Mouse (Mus musculus) spleen, embryonic (tissue): Measurements from ENCODE around the gene Mfsd6l.

Source experiments
- CTCF ChIA-PET: fragments of 350-600 bp; sonication (Branson Sonifier 250); formaldehyde crosslinking; loops from one replicate; lab custom pipeline; 2022; lab: Charles Lee

Gene Mfsd6l

GRCm38 (mm10) chr11:68555918-68556584 is at the start of gene Mfsd6l:
Gene Mfsd6l (plus strand): TSS chr11:68556186.
- CTCF ChIA-PET = no interaction called here

DNA sequence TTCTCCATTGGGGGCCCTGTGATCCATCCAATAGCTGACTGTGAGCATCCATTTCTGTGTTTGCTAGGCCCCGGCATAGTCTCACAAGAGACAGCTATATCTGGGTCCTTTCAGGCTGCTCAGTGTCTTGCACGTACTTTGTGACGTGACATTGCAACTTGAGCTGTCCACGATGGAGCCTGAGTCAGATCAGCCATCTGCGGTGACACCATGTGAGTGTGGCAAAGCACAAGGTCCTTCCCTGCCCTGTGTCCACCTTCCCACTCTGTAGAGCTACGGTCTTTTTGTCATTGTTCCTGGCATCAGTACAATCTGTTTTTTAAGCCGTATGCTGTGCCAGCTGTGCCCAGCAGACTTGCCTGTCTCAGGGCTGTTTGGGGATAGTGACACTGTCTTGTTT is 48.7 kb upstream of the Mfsd6l start:
- CTCF ChIA-PET = interaction anchor here (0.6 kb wide), 1 partner anchor 333 kb away, joined by 3 read pairs; no protein-coding TSS in a partner anchor

DNA sequence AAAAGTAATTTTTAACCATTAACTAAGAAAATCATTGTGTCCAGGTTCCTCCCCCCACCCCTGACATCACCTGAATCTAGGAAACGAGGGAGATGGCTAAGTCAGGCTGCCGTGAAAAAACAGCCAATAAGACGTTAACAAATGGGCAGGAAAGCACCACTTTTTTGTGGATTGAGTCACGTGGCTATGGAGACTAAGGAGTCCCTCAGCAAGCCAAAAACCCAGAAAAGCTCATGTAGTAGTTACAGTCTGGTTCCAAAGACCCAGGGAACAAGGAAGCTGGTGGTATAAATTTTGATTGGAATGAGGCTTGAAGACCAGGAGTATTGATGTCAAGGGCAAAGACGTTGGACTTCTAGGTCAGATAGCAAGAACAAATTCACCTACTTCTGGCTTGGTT is 47.4 kb upstream of the Mfsd6l start:
- CTCF ChIA-PET = no interaction called here

DNA sequence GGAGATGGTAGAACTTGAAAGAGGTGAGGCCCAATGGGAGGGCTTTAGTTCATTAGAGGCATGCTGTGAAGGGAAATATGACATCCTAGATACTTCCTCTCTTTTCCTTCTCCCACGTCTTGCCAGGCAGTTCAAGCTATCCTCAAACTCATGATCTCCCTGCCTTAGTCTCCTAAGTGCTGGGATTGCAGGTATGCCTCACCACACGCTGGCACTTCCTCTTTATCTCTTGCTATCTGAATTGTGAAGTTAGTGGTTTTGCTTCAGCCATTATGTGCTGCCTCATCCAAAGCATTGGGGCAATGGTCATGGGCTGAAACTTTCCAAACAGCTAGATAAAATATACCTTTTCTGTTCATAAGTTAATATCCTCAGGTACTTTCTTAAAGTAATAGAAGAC is 46.8 kb upstream of the Mfsd6l start:
- CTCF ChIA-PET = no interaction called here

- CTCF ChIA-PET = no interaction called here
Measured at GRCm38 (mm10) chr11:68513969-68514368, 42.0 kb upstream of the Mfsd6l start.

DNA sequence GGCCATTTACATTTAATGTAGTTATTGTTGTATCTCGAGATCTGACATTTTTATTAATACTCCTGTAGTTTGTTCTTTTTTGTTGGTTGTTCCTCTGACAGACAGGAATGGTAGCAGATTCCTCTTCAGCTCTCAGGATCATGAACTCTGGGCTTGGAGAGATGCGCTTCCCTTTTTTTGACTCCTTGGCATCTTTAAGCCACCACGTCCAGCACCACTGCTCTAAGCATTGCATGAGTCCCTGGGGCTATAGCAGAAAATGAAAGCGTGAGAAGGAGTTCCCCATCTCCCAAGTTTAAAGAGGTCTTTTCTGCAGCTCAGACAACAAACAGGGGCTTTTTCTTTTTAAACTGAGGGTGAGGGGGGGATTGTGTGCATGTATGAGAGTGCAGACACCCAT is 36.6 kb upstream of the Mfsd6l start:
- CTCF ChIA-PET = no interaction called here

DNA sequence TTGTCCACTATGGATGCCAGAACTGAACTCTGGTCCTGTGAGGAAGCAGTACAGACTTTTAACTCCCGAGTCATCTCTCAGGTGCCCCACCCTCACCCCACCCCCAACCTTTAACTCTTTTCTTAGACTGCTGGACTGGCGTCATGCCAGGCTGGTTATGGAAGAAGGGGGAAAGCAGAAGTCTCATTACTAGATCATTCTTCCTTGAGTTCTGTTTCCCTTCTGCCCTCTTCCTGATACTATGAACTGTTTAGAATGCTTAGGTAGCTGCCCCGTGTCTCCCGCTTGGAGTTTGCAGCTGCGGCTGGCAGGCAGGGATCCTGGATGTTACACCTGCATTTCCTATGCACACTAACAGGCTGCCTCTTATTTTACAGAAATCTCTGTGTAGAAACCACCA is 36.2 kb upstream of the Mfsd6l start:
- CTCF ChIA-PET = no interaction called here

DNA sequence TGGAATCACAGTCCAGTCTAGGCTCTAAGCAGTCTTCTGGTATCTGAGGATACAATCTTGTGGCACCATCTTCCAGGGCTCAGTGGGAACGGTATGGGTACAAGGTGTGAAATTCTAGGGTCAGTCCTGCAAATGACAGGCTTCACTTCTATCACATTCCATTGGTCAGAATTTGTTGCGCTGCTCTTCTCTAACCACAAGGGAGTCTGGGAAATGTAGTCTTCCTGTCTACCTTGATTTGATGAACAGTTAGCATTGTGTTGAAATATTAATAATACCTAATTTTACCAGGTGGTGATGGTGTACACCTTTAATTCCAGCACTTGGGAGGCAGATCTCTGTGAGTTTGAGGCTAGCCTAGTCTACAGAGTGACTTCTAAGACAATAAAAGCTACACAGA is 35.5 kb upstream of the Mfsd6l start:
- CTCF ChIA-PET = interaction anchor here (0.7 kb wide), 1 partner anchor 111 kb away, joined by 3 read pairs; no protein-coding TSS in a partner anchor

- CTCF ChIA-PET = no interaction called here
Measured at GRCm38 (mm10) chr11:68521352-68521751, 34.6 kb upstream of the Mfsd6l start.

GRCm38 (mm10) chr11:68526441-68526840 is 29.5 kb upstream of the Mfsd6l start:
- CTCF ChIA-PET = no interaction called here

DNA sequence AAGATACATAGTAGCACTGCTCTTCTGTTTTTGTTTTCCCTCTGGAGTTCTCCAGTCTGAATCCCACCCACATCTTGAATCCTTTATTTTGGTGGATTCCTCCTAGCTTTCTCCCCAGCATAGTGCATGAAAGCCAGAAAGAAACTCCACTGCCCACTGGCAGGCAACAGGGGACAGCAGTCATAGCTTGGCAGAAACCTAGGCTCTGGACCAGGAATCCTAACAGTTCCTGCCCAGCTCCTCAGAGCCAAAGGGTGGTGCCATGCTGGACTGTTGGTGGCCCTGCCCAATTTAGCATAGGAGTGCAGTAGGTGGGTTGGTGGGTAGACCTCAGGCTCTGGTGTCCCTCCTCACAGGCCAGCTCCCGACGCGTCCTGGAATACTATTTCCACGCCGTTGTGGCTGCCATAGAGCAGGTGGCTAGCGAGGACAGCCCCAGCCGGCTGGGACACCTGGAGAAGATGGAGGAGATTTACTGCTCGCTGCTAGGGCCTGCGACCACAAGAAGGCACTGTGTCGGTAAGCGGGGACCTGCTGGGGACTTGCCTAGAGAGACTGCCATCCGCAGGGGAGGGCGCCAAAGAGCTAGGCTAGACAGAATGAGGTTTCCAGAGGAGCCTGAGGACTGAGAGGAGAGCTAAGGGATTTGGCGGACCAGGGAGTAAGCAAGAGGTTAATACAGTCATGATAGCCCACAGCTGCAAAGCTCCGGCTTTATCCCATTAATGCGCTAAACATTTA is 24.8 kb upstream of the Mfsd6l start:
- CTCF ChIA-PET = no interaction called here

GRCm38 (mm10) chr11:68531941-68532535 is 23.9 kb upstream of the Mfsd6l start:
- CTCF ChIA-PET = interaction anchor here (0.5 kb wide), 1 partner anchor 28 kb away, joined by 9 read pairs; no protein-coding TSS in a partner anchor

DNA sequence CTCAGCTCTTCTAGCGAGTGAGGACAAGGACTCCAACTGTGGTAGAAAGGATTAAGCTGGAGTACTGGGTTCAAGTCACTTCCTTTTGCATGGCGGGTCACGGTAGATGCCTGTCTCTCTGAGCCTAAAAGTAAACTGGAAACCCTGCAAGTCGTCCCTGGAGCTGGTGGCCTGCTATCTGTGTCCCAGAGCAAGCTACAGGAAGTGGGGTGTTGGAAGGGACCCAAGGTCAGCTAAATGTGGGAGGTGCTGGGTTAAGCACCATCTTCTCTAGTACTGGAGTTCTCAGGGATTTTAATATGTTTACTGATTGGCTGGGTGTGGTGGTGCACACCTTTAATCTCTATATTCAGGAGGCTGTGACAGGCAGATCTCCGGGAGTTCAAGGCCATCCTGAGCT is 23.2 kb upstream of the Mfsd6l start:
- CTCF ChIA-PET = no interaction called here

DNA sequence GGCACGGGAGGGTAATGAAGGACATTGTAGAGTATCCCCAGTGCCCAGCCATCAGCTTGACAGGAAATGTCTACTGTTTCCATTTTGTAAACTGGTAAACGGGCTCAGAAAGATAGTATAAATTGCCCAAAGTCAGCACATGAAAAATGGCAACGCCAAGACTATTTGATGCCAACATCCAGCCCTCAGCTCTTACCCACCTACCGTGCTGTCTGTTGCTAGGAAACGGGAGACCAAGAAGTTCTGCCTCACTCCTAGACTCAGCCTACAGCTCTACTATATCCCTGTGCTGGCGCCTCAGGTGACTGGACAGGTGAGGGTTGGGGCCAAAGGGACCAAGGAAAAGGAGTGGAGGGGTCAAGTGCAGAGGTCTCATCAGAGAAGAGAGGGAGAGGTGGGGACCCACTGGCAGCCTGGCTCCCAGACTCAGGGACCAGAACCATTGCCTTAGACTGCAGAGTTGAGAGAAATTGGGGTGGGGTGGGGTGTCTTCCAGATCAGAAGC is 22.0 kb upstream of the Mfsd6l start:
- CTCF ChIA-PET = no interaction called here

GRCm38 (mm10) chr11:68536026-68536425 is 20.0 kb upstream of the Mfsd6l start:
- CTCF ChIA-PET = interaction anchor here (0.6 kb wide), 1 partner anchor 45 kb away, joined by 5 read pairs; no protein-coding TSS in a partner anchor

DNA sequence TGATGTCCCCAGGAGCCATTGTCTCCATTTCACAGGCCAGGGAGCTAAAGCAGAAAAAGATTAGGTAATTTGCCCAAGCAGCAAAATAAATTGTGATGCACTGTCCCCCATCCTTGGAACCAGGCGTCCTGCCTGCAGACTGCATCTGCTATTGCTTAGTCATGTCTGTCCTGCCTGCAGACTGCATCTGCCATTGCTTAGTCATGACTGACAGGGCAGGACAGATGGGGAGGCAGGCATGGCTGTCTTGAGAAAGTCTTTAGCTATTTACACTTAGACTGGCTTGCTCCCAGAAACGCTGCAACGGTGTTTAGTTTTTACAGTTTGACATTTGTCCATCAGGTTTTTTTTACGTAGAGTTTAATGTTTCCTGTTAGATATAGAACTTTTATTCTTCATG is 19.5 kb upstream of the Mfsd6l start:
- CTCF ChIA-PET = interaction anchor here (0.6 kb wide), 1 partner anchor 44 kb away, joined by 5 read pairs; no protein-coding TSS in a partner anchor

- CTCF ChIA-PET = no interaction called here
Measured at GRCm38 (mm10) chr11:68539621-68540020, 16.4 kb upstream of the Mfsd6l start.

GRCm38 (mm10) chr11:68544554-68544953 is 11.4 kb upstream of the Mfsd6l start:
- CTCF ChIA-PET = no interaction called here

- CTCF ChIA-PET = no interaction called here
Measured at GRCm38 (mm10) chr11:68545172-68545571, 10.8 kb upstream of the Mfsd6l start.

GRCm38 (mm10) chr11:68545682-68546222 is 10.2 kb upstream of the Mfsd6l start:
- CTCF ChIA-PET = no interaction called here

DNA sequence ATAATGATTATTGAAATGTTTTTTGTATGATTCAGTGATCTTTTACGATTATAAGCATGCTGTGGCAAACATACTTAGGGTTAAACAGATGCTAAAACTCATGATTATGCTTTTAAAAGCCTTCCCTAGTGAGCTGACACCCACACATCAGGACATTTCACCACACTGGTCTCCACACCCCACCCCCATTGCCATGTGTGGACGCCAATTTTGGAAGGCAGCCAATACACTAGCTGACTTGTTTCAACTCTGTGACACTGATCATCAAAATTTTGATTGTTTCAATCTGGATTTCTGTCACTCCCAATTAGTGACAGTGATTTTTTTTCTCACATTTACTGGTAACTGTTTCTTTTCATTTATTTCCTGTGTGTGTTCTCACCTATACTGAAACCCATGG is 8.5 kb upstream of the Mfsd6l start:
- CTCF ChIA-PET = no interaction called here

GRCm38 (mm10) chr11:68549597-68549996 is 6.4 kb upstream of the Mfsd6l start:
- CTCF ChIA-PET = interaction anchor here (1.1 to 2.1 kb wide), 2 partner anchors 22 to 65 kb away, joined by 3 to 13 read pairs; no protein-coding TSS in a partner anchor
